Mouse (Mus musculus) cerebellum, adult 2 months (tissue): ENCODE results near the gene Atf5.

Source experiments
- CTCF ChIP-seq: fragments of 200-500 bp; IDR thresholded peaks from 2 replicates; pipeline ENCODE4 v1.5.1; 2011; ENCODE audit warnings: low read depth, mild to moderate bottlenecking, control low read depth, low read length, moderate library complexity, borderline replicate concordance; ENCODE audit not compliant: insufficient read depth
- POLR2A ChIP-seq: fragments of 200-500 bp; IDR thresholded peaks from 2 replicates; pipeline ENCODE4 v1.6.1; 2011; ENCODE audit warnings: low read length, control low read depth, borderline replicate concordance; ENCODE audit not compliant: insufficient read depth

DNA sequence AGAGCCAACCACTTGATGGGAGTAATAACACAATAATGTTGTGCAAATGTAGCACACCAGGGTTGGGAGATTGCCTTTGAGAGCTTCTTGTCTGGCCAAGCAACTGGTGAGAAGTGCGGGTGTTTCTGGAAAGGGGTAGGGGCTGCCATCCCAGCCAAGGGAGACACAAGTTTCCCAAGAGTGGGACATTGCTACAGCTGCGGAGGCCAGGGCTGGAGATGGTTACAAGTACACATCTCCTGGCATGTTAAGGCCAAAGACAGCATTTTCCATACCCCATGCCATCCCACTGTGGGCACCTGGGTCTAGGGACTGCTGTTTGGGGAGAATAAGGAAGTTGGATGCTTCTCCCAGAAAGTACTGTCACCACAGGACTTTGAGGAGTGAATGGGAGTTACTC lies 36.6 kb upstream of the Atf5 start:
- no peak for TF ChIP-seq CTCF
- TF ChIP-seq POLR2A = no peak
